Mouse (Mus musculus): Measurements from ENCODE around the gene Fpgs.

Gene Fpgs

GRCm38 (mm10) chr2:32700966-32701743 is 2.8 kb downstream of the Fpgs start:
- in situ Hi-C loops (cut with MboI) = no loop called here

- in situ Hi-C loops (cut with MboI) = no loop called here
Measured at GRCm38 (mm10) chr2:32699680-32700079, 4.3 kb downstream of the Fpgs start.

GRCm38 (mm10) chr2:32694691-32695090 is 9.3 kb downstream of the Fpgs start:
- in situ Hi-C loops (cut with MboI) = no loop called here

GRCm38 (mm10) chr2:32693823-32694411 is 10.0 kb downstream of the Fpgs start:
- in situ Hi-C loops (cut with MboI) = no loop called here

DNA sequence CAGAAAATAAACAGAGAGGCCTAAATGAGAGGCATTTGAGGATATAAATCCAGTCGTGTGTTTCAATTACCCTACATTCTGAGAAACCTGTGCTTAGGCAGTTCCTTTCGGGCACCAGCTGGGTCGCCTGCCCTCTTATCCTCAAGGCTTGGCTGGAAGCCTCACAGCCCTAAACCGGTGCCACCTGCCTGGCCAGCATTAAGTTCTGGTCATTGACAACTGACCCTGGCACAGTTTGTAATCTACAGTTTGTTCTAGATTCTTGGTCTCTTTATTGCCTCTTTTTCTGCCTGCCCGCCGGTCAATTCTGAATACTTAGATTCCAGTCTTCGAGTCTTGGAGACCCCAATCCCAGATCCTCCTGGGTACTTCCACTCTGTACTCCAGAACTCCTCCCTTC is 10.7 kb downstream of the Fpgs start:
- in situ Hi-C loops (cut with MboI) = no loop called here

- in situ Hi-C loops (cut with MboI) = no loop called here
Measured at GRCm38 (mm10) chr2:32692496-32692895, 11.4 kb downstream of the Fpgs start.

GRCm38 (mm10) chr2:32691041-32691440 is 12.9 kb downstream of the Fpgs start:
- in situ Hi-C loops (cut with MboI) = no loop called here

DNA sequence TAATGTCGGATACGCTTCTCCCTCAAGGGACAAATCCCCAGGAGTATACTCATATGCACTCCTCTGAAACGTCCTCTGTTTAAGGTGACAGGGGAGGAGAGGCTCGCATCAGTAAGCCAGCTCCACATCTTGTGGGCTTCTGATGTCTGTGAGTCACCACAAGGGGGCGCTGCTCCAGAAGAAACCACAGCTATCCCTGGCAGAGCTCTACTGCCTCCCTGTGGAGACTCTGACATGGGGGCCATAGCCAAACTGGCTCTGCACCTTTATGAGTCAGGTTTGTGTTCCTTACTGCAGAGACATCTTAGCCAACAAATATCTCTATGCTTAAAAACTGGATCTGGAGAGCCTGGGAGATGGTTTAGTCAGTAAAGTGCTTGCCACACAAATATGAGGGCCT is 14.5 kb downstream of the Fpgs start:
- in situ Hi-C loops (cut with MboI) = loop anchor here (5.0 kb wide), 1 partner anchor 57 kb away; no protein-coding TSS in a partner anchor

GRCm38 (mm10) chr2:32687562-32687961 is 16.4 kb downstream of the Fpgs start:
- in situ Hi-C loops (cut with MboI) = loop anchor here (5.0 kb wide), 1 partner anchor 55 kb away; no protein-coding TSS in a partner anchor

GRCm38 (mm10) chr2:32686640-32687039 is 17.3 kb downstream of the Fpgs start:
- in situ Hi-C loops (cut with MboI) = loop anchor here (5.0 kb wide), 1 partner anchor 54 kb away; no protein-coding TSS in a partner anchor

DNA sequence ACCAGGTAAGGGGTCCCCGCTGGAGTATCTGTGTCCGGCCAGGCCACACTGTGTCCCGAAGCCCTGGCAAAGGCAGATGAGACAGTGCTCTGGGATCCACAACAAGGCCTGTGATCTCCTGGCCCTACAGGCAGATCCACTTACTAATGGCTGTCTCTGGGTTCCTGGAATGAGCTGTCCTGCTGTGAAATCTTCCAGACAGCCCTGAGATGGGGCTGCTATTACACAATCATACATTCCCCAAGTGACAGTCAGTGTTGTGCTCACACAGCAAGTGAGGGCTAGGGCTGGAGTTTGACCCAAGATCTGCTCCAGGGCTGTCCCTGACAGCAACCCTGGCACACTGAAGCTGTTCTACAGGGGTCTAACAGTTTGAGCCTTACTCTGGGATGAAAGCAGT is 18.1 kb downstream of the Fpgs start:
- in situ Hi-C loops (cut with MboI) = loop anchor here (5.0 kb wide), 1 partner anchor 54 kb away; no protein-coding TSS in a partner anchor

GRCm38 (mm10) chr2:32684681-32685428 is 19.1 kb downstream of the Fpgs start:
- in situ Hi-C loops (cut with MboI) = loop anchor here (5.0 kb wide), 1 partner anchor 53 kb away; no protein-coding TSS in a partner anchor

- in situ Hi-C loops (cut with MboI) = no loop called here
Measured at GRCm38 (mm10) chr2:32683701-32684100, 20.2 kb downstream of the Fpgs start.

- in situ Hi-C loops (cut with MboI) = no loop called here
Measured at GRCm38 (mm10) chr2:32682721-32683417, 21.1 kb downstream of the Fpgs start.

GRCm38 (mm10) chr2:32681754-32682153 is 22.2 kb downstream of the Fpgs start:
- in situ Hi-C loops (cut with MboI) = no loop called here

- in situ Hi-C loops (cut with MboI) = no loop called here
Measured at GRCm38 (mm10) chr2:32680961-32681650, 22.8 kb downstream of the Fpgs start.

GRCm38 (mm10) chr2:32680051-32680451 is 23.9 kb downstream of the Fpgs start:
- in situ Hi-C loops (cut with MboI) = no loop called here

DNA sequence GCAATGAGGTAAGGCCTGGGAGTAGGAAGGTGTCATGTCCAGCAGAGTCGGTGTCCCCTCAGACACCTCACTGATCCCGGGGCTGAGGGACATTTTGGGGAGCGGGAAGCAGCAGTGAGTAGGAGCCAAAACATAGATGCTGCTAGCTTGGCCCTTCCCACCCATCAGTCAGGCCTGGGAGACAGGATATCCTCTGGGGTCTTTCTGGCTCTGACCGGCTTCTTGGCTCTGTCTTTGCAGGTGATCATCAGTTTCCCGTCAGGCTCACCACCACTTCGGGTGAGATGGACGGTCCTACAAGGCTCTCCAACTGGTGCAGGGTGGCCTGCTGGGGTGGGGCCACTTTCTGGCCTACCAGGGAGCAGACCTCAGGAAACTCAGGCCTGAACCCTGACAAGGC is 26.3 kb downstream of the Fpgs start:
- in situ Hi-C loops (cut with MboI) = no loop called here

DNA sequence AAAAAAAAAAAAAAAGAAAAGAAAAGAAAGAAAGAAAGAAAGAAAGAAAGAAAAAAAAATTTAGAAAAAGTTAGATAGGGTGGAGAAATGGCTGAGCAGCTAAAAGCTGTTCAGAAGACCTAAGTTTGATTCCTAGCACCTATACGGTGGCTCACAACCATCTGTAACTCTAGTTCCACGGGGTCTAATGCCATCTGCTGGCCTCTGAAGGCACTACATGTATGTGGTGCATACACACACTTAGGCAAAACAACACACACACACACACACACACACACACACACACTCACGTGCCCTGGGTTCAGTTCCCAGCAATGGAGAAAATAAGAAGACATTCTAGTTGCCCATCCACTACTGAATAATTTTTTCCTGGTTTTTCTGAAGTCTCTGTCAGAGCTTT is 27.1 kb downstream of the Fpgs start:
- in situ Hi-C loops (cut with MboI) = no loop called here

DNA sequence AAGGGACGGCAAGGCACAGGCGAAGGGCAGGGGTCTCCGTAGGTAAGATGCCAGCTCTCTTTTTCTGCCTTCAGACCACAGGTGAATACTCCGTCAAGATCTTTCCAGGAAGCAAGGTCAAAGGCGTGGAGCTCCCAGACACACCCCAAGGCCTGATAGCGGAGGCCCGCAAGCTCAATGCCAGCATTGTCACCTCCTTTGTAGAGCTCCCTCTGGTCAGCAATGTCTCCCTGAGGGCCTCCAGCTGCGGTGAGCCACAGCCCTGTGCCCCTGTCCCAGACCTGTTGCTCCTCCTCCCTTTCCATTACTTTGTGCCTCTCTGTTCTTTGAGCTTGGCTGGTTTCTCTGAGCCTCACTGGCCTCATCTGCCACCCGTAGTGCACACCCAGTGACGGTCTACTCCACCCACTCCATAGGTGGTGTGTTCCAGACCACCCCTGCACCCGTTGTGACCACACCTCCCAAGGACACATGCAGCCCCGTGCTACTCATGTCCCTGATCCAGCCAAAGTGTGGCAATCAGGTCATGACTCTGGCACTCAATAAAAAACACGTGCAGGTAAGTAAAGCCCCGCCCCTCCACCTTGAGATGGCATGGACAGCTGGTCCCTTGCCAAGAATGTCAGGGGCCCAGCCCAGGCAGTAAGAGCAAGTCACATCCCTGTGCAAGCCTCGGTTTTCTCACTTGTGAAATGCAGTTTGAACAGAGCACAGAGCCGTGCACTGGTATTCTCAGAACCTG is 30.6 kb downstream of the Fpgs start:
- in situ Hi-C loops (cut with MboI) = no loop called here

Data from mature B cell (primary cell).